Mouse (Mus musculus) cortical plate, adult 2 months (tissue): Measurements from ENCODE around the gene Gm8677. TPM values are rescaled to one million over a fixed set of nuclear protein-coding genes. Genes with fewer than 3 reads are reported as not detected.
"Not testable (repeated sequence)": the region's sequence is repeated elsewhere in the genome, so short reads cannot be mapped to it uniquely, and the experiment has no call there.

ENCODE experiments used
- H3K27ac ChIP-seq: fragments of 200-500 bp; 2 replicates; pipeline ENCODE4 v1.5.1; 2012; ENCODE audit warnings: low read length, control low read depth, inconsistent platforms; ENCODE audit not compliant: insufficient read depth
- H3K4me1 ChIP-seq: fragments of 200-500 bp; 2 replicates; pipeline ENCODE4 v1.6.1; 2011; ENCODE audit warnings: low read length; ENCODE audit not compliant: control insufficient read depth, insufficient read depth
- H3K4me3 ChIP-seq: fragments of 200-500 bp; 2 replicates; pipeline ENCODE4 v1.5.1; 2011; ENCODE audit warnings: mild to moderate bottlenecking, low read length, control low read depth; ENCODE audit not compliant: insufficient read depth
- polyA plus RNA-seq: library from polyadenylated mRNA; depleted of rRNA; stranded (reverse); fragments of >200 nt; gene quantifications from 2 replicates; pipeline ENCODE4 v1.2.3, GENCODE M21; 2012; rRNA removed

Gm8677 gene
- polyA plus RNA-seq: not detected in 2 replicates

DNA sequence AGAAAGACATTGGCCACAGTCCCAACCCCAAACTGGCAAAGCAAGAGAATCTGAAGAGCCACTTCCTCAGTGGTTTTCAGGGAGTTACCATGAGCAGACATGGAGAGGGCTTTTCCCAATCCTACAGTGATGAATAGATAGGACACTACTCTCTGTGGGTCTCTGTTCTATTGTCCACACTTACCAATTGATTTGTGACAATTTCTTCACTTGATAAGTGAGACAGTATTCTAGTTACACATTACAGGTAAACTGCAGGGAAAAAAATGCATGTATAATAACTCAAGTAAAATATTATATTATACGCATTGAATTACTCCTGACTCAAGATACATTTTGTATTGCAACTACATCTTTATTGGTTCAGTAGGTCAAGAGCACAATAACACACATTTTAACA lies at the start of gene Gm8677:
Gm8677 (minus strand) TSS at position 101 of the 400 bp plus-strand sequence.
- not testable (repeated sequence) for H3K27ac ChIP-seq, H3K4me1 ChIP-seq, H3K4me3 ChIP-seq

DNA sequence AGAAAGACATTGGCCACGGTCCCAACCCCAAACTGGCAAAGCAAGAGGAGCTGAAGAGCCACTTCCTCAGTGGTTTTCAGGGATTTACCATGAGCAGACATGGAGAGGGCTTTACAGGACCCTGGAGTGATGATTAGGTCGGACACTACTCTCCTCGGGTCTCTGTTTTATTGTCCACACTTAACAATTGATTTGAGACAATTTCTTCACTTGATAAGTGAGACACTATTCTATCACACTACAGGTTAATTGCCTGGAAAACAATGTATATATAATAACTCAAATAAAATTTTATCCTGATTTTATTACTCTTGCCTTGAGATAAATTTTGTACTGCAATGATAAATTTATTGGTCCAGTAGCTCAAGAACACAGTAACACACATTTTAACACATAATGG lies 30.6 kb upstream of the Gm8677 start, which contains the start of gene Gm4201:
Gm4201 (minus strand) TSS at position 101 of the 400 bp plus-strand sequence.
- not testable (repeated sequence) for H3K4me1 ChIP-seq, H3K27ac ChIP-seq, H3K4me3 ChIP-seq

DNA sequence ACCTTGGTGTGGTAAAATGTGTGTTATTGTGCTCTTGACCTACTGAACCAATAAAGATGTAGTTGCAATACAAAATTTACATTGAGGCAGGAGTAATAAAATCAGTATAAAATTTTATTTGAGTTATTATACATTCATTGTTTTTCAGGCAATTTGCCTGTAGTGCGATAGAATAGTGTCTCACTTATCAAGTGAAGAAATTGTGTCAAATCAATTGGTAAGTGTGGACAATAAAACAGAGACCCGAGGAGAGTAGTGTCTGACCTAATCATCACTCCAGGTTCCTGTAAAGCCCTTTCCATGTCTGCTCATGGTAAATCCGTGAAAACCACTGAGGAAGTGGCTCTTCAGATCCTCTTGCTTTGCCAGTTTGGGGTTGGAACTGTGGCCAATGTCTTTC lies 12.0 kb downstream of the Gm8677 start, which contains the start of gene Vmn1r152:
Vmn1r152 (plus strand) TSS at position 301 of the 400 bp plus-strand sequence.
- not testable (repeated sequence) for H3K4me3 ChIP-seq, H3K27ac ChIP-seq, H3K4me1 ChIP-seq

DNA sequence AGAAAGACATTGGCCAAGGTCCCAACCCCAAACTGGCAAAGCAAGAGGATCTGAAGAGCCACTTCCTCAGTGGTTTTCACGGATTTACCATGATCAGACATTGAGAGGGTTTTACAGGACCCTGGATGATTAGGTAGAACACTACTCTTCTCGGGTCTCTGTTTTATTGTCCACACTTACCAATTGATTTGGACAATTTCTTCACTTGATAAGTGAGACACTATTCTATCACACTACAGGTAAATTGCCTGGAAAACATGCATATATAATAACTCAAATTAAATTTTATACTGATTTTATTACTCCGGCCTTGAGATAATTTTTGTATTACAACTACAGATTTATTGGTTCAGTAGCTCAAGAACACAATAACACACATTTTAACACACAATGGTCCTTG lies 35.1 kb downstream of the Gm8677 start, which contains the start of gene Vmn1r151:
Vmn1r151 (minus strand) TSS at position 101 of the 400 bp plus-strand sequence.
- H3K4me1 ChIP-seq, H3K4me3 ChIP-seq, H3K27ac ChIP-seq: not testable (repeated sequence)

Other genes with a start within 250 kb of the Gm8677 start
- not detected in 2 replicates for gene Gm4187, start 205.2 kb downstream of the Gm8677 start, polyA plus RNA-seq
- not detected in 2 replicates for gene Gm8660, start 163.8 kb downstream of the Gm8677 start, polyA plus RNA-seq
- gene Vmn1r148, start 121.3 kb downstream of the Gm8677 start, polyA plus RNA-seq: not detected in 2 replicates
- not detected in 2 replicates for gene Vmn1r149, start 96.7 kb downstream of the Gm8677 start, polyA plus RNA-seq
- not detected in 2 replicates for gene Gm10665, start 70.8 kb downstream of the Gm8677 start, polyA plus RNA-seq
- not detected in 2 replicates for gene Vmn1r151, start 35.2 kb downstream of the Gm8677 start, polyA plus RNA-seq
- not detected in 2 replicates for gene Vmn1r152, start 11.9 kb downstream of the Gm8677 start, polyA plus RNA-seq
- gene Gm4201, start 30.5 kb upstream of the Gm8677 start, polyA plus RNA-seq: not detected in 2 replicates
- not detected in 2 replicates for gene Gm4565, start 53.2 kb upstream of the Gm8677 start, polyA plus RNA-seq
- not detected in 2 replicates for gene Vmn1r155, start 123.1 kb upstream of the Gm8677 start, polyA plus RNA-seq
- not detected in 2 replicates for gene Gm8693, start 157.4 kb upstream of the Gm8677 start, polyA plus RNA-seq
- not detected in 2 replicates for gene Gm4567, start 184.8 kb upstream of the Gm8677 start, polyA plus RNA-seq
- not detected in 2 replicates for gene Vmn1r157, start 226.8 kb upstream of the Gm8677 start, polyA plus RNA-seq